Comparison of ENCODE assay signal across 15 mouse cellular contexts in the genomic region with DNA sequence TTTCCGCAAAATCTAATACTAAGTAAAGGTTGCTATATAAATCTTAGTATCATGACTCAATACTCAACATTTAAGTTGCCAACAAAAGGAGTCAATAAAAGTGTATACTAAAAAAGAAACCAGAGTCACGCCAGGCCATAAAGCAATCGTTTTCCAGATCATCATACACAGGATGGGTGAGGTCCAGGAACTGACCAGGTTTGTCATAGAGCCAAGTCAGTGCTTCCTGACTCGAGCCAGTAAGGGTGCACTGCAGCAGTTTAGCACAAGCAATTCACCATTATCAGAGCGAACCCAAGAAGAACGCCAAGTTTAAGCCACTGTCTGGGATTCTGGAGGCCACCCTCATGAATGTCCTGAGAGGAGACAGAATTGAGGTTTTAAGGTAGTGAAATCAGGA. TPM values are rescaled to one million over a fixed set of nuclear protein-coding genes. Genes with fewer than 3 reads are reported as not detected.
A peak's percentile ranks its signal among the peaks of the same experiment; 100 is the strongest.
DNase-seq lines count a peak whose midpoint lies in the region; ATAC-seq and TF ChIP-seq lines count a peak whose summit lies in the region.
"Had no signal": no experiment of that assay in that cellular context is flagged by ENCODE, and none has a peak within 500 bp of the region (broad histone marks: within the 10 kb centered on the region; RNA-seq: fewer than 3 reads in every experiment).

No protein-coding gene starts in this region.

- peak; percentile 18 to 49 for DNase-seq in adrenal gland, postnatal 36 days
- no peak for DNase-seq in adrenal gland, postnatal 4 days (ENCODE audit: low spot score in 2 of 2)
- DNase-seq in heart, postnatal 4 days = peak; percentile 39
- DNase-seq in lung, adult 18-20 months = peak; percentile 56 to 76
- DNase-seq in stomach, postnatal 0 days (ENCODE audit: low spot score) = no peak
- no peak for DNase-seq in spleen, postnatal 10 days (ENCODE audit: low spot score in 2 of 2)
- DNase-seq in liver, postnatal 0 days = no peak
- DNase-seq: adrenal gland, adult 8-10 months; spleen, adult 18-20 months had no signal

- no peak for TF ChIP-seq EP300 in stomach, postnatal 0 days (optimal IDR thresholded peaks at IDR 0.05)
- no peak for TF ChIP-seq EP300 in liver, postnatal 0 days (IDR thresholded peaks at IDR 0.05; ENCODE audit: low read depth)

- no peaks in the 10 kb centered on the region; the same call in 1 of the 2 replicates for H3K36me3 ChIP-seq in stomach, postnatal 0 days (ENCODE audit: control insufficient read depth, insufficient read depth, low read length)
- peaks cover 9% of the 10 kb centered on the region; the same call in 1 of the 2 replicates for H3K36me3 ChIP-seq in liver, postnatal 0 days (replicated peaks; ENCODE audit: insufficient read depth, low read length)
- H3K36me3 ChIP-seq: embryonic facial prominence, embryonic 13.5 days had no signal

- peak overlapping the region; percentile 77 for H3K27ac ChIP-seq in brown adipose tissue, adult 24 weeks (replicated peaks; ENCODE audit: low read depth, low read length)
- no peak overlapping the region for H3K27ac ChIP-seq in stomach, postnatal 0 days (replicated peaks)
- H3K27ac ChIP-seq in liver, postnatal 0 days (ENCODE audit: low read depth) = no peak overlapping the region
- H3K27ac ChIP-seq: embryonic facial prominence, embryonic 13.5 days; forebrain, embryonic 10.5 days; heart, embryonic 13.5 days; hindbrain, postnatal 0 days; liver, embryonic 12.5 days had no signal

- no peaks in the 10 kb centered on the region for H3K4me1 ChIP-seq in brown adipose tissue, adult 24 weeks (ENCODE audit: control insufficient read depth, insufficient read depth, insufficient read length, low read length)
- no peaks in the 10 kb centered on the region for H3K4me1 ChIP-seq in stomach, postnatal 0 days (replicated peaks; ENCODE audit: control insufficient read depth, insufficient read depth)
- H3K4me1 ChIP-seq in liver, postnatal 0 days (ENCODE audit: insufficient read depth) = no peaks in the 10 kb centered on the region
- H3K4me1 ChIP-seq: embryonic facial prominence, embryonic 13.5 days; forebrain, embryonic 10.5 days; heart, embryonic 13.5 days; liver, embryonic 12.5 days had no signal

- ATAC-seq in stomach, postnatal 0 days (ENCODE audit: low FRiP score, low TSS enrichment) = no peak
- ATAC-seq in liver, postnatal 0 days = no peak
- ATAC-seq: hindbrain, postnatal 0 days; liver, embryonic 12.5 days had no signal

- 81% methylated on average over 6 of the region's 6 CpGs for WGBS in stomach, postnatal 0 days
- WGBS in liver, postnatal 0 days (ENCODE audit: insufficient replicate concordance) = 76% methylated on average over 6 of the region's 6 CpGs

- TF ChIP-seq CTCF in stomach, postnatal 0 days (IDR thresholded peaks at IDR 0.05; ENCODE audit: low read depth) = no peak
- TF ChIP-seq CTCF in liver, postnatal 0 days (IDR thresholded peaks at IDR 0.05; ENCODE audit: low read depth) = no peak

- no peaks in the 10 kb centered on the region for H3K9me3 ChIP-seq in stomach, postnatal 0 days (ENCODE audit: control insufficient read depth, low read length)
- H3K9me3 ChIP-seq in liver, postnatal 0 days (ENCODE audit: low read length) = no peaks in the 10 kb centered on the region
- H3K9me3 ChIP-seq: embryonic facial prominence, embryonic 13.5 days; forebrain, embryonic 10.5 days; heart, embryonic 13.5 days; liver, embryonic 12.5 days had no signal

- no peak overlapping the region for H3K4me2 ChIP-seq in stomach, postnatal 0 days (replicated peaks; ENCODE audit: low read depth)
- no peak overlapping the region for H3K4me2 ChIP-seq in liver, postnatal 0 days (ENCODE audit: low read depth, low read length)
- H3K4me2 ChIP-seq: embryonic facial prominence, embryonic 13.5 days; heart, embryonic 13.5 days; liver, embryonic 12.5 days had no signal

- H3K4me3 ChIP-seq in brown adipose tissue, adult 24 weeks (ENCODE audit: insufficient read depth, low read depth, low read length) = no peak overlapping the region
- no peak overlapping the region for H3K4me3 ChIP-seq in stomach, postnatal 0 days (ENCODE audit: low read depth, low read length)
- H3K4me3 ChIP-seq in liver, postnatal 0 days (ENCODE audit: low read depth, low read length) = no peak overlapping the region
- H3K4me3 ChIP-seq: embryonic facial prominence, embryonic 13.5 days; forebrain, embryonic 10.5 days; heart, embryonic 13.5 days; liver, embryonic 12.5 days had no signal

- H3K27me3 ChIP-seq in stomach, postnatal 0 days (ENCODE audit: control insufficient read depth, insufficient read depth, low read length) = no peaks in the 10 kb centered on the region
- no peaks in the 10 kb centered on the region for H3K27me3 ChIP-seq in liver, postnatal 0 days (ENCODE audit: insufficient read depth, low read length)
- H3K27me3 ChIP-seq: embryonic facial prominence, embryonic 13.5 days; heart, embryonic 13.5 days; liver, embryonic 12.5 days had no signal

- no peak overlapping the region for H3K9ac ChIP-seq in stomach, postnatal 0 days (ENCODE audit: low read length)
- H3K9ac ChIP-seq in liver, postnatal 0 days (replicated peaks) = no peak overlapping the region
- H3K9ac ChIP-seq: embryonic facial prominence, embryonic 13.5 days; heart, embryonic 13.5 days; liver, embryonic 12.5 days had no signal

RNA-seq across cellular contexts. Expression of a gene that starts 10.5 kb away (rescaled TPM):
- total RNA-seq in adrenal gland, postnatal 36 days (2021) = 10 to 100 TPM; 26.7 to 32.9 TPM
- total RNA-seq in adrenal gland, postnatal 4 days (2021) = 10 to 100 TPM; 27.3 TPM
- 9.8 and 12.9 TPM in 2 replicates for polyA plus RNA-seq in brown adipose tissue, adult 24 weeks (2012; ENCODE audit: insufficient read depth, insufficient read length, missing spikeins)
- 10 to 100 TPM; 36.9 to 42.1 TPM for total RNA-seq in heart, postnatal 4 days (2021)
- 16.1 and 19.7 TPM in 2 replicates for polyA plus RNA-seq in stomach, postnatal 0 days (2015; fragmentation: Nextera tagmentation; extraction: Ambion mirVana)
- 8.6 and 9.1 TPM in 2 replicates for polyA plus RNA-seq in liver, postnatal 0 days (2015; fragmentation: Nextera tagmentation; extraction: Ambion mirVana)

RNA-seq across cellular contexts. Expression of a gene that starts 16.2 kb away (rescaled TPM):
- 10 to 100 TPM in 1 of 2 experiments, 1 to 10 TPM in 1; 7.9 to 11.7 TPM for total RNA-seq in adrenal gland, postnatal 36 days (2021)
- 10 to 100 TPM; 11.4 to 12.4 TPM for total RNA-seq in adrenal gland, postnatal 4 days (2021)
- polyA plus RNA-seq in brown adipose tissue, adult 24 weeks (2012; ENCODE audit: insufficient read depth, insufficient read length, missing spikeins) = 2.5 and 7.6 TPM in 2 replicates
- 1 to 10 TPM; 5.8 to 6.2 TPM for total RNA-seq in heart, postnatal 4 days (2021)
- 8.1 and 9.5 TPM in 2 replicates for polyA plus RNA-seq in stomach, postnatal 0 days (2015; fragmentation: Nextera tagmentation; extraction: Ambion mirVana)
- polyA plus RNA-seq in liver, postnatal 0 days (2015; fragmentation: Nextera tagmentation; extraction: Ambion mirVana) = 3.8 and 4.6 TPM in 2 replicates

Comparison
In these comparisons a context has a peak if more than half of its experiments do, and no peak if none do; other contexts are left out.
1. DNase-seq: peak in adrenal gland, postnatal 36 days (2 of 2), heart, postnatal 4 days (single experiment) and lung, adult 18-20 months (2 of 2); none in adrenal gland, postnatal 4 days (0 of 2), stomach, postnatal 0 days (single experiment), spleen, postnatal 10 days (0 of 2) and liver, postnatal 0 days (single experiment).